Mouse (Mus musculus) WW6 (cell line): Measurements from ENCODE around the gene Cpne7.
"Not testable (repeated sequence)": the region's sequence is repeated elsewhere in the genome, so short reads cannot be mapped to it uniquely, and the experiment has no call there.

ENCODE experiments used
- DNase-seq: peaks from one replicate; pipeline ENCODE4 v3.0.0-alpha.2; 2013; ENCODE audit warnings: low read depth, low spot score

Cpne7 gene

DNA sequence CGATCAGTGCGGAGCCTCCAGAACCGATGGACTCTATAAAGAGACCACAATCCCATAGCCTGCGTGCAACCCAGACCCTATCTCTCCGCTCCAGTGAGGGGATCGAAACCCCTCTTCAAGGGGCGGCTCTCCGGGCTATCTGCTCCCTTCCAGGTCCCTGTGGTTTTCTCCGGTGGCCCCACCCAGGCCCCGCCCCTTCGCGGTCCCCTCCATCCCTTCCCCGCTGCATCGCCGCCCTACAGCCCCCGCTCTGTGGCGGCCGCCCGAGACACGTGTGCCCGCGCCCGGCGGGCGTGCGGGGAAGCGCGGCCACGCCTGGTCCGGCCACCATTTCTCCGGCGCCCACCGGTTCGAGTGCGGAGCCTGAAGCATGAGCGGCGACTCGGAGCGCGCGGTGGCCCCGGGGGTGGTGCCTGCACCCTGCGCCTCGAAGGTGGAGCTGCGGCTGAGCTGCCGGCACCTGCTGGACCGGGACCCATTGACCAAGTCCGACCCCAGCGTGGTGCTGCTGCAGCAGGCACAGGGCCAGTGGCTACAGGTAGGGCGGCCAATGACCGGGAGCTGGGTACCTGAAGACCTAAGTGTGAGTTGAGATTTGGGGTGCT is at the start of gene Cpne7:
Cpne7 (plus strand) TSS at position 248 of the 605 bp plus-strand sequence.
- DNase-seq, result no peak

DNA sequence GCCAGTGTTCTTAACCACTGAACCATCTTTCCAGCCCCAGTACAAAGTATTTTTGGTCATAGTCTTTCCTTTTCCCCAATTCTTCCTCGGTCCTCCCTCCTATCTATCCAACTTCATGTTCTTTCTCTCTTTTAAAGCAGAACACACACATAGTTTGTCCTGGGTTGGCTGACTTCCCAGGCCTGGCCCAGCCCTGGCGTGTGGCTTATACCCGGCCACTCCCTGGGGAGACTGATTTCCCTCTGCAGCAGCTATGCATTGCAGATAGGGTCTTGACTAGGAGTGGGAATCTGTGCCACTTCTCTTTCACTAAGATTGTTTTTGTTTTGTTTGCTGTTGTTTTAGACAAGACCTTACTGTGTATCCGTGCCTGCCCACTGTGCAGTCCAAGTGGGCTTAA is 46.0 kb upstream of the Cpne7 start:
- DNase-seq, result no peak

DNA sequence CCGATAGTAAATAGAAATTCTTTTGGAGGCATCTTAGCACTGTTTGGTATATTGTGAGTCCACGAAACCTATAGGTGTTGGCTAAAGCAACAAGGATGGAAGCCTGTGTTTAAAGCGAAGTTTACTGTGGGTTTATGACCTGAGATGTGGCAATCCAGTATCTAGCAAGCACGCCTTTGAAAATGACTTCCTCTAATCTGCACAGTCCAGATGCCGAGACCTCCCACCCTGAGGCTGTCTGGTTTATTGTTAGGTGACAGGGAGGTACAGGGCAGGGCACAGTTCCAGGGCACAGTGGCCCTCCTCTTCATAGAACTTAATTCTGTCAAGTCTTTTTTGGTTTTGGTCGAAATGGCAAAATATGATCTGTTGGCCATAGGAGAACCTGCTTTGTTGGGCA is 40.0 kb upstream of the Cpne7 start:
- no peak for DNase-seq

DNA sequence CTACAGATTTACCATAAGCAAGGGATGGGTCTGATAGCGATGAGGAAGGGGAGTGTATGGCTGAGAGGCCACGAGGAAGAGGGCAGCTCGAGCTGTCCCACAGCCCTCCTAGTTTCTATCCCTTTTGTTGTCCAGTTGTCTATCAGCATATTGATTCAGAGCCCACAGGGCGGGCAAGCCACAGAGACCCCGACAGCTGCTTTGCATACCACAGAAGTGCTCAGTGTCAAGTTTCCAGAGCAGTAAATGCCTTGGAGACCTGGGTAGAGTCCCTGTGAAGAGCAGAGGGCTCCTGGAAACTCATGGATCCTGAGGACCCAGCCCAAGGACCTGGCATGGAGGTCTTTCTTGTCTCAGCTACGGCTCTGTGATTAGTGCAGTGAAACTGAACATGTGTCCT is 34.2 kb upstream of the Cpne7 start:
- DNase-seq, result no peak

DNA sequence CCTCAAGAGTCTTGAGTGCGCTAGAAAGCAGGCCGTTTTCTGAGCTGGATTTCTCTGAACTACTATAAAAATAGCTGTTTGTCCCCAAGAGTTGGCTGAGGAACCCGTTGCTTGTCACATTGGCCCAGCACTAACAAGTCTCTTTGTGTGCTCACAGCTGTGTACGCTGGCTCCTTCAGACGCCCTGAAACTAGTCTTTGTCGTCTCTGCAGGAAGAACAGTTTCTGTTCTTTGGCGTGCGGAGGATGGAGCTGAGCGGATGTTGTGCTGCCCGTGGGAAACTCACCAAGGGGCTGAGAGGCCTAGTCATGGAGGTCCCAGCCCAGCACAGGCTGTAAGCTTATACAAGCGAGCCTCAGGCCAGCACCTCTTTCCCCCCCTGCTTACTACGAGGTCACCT is 33.6 kb upstream of the Cpne7 start:
- DNase-seq, result no peak

DNA sequence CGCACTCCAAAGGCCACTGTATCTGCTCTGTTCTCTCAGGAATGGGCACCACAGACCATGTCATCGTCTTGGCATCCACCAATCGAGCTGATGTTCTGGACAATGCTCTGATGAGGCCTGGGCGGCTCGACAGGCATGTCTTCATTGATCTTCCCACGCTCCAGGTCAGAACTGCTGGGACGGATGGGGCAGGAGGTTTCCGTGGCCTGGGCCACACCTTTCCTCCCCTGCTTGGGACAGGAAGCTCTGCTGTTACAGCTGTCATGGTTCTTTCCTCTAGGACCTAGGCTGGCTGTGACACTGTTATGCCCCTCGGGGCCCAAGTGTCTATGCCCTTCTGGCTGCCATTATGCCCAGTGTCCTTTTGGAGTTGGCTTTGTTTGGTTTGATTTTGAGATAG is 29.9 kb upstream of the Cpne7 start:
- DNase-seq, result no peak

DNA sequence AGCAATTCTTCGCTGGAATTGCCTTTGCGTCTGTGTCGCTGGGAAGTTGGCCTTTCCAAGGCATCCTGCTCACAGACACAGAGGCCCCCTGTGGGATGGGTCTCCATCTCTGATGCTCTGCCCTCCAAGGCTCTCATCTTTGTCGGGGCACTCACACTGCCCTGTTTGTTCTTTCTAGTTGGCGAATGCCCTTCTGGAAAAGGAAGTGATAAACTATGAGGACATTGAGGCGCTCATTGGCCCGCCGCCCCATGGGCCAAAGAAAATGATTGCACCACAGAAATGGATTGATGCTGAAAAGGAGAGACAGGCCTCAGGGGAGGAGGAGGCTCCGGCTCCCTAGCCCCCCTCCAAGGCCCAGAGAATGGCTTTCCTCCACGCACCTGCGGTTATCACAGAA is 20.0 kb upstream of the Cpne7 start:
- no peak for DNase-seq

DNA sequence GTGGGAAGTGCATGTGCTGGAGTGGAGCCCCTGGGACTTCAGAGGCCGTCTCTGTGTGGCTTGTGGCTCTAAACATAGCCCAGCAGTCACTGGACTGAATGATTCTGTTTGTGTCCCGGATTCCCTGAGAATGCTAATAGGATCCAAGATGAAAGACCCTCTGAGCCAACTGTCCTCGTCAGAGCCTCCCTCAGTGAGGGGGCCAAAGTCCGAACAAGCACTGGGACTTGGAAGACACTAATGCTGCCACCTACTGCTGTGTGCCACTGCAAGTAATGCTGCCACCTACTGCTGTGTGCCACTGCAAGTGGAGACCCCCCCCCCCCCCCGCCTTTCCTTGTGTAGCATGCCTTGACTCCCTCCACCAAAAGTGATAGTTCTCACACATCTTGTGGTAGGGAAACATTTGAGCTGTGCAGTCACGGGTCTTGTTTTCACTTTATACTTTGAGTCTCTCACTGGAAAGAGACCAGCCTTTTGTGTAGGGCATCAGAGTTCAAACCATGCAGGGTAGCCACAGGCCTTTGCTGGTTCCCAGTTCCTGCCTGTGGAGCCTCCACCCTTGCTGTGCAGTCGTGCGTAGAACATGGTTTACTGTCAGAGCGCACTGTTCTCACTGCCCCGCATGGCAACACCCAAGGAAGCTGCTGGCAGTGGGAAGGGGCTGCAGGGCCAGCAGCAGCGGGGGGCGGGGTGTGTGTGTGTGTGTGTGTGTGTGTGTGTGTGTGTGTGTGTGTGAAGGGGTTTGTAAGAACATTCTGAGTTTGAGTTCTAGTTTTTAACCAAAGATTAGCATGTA is 19.2 kb upstream of the Cpne7 start:
- DNase-seq, result no peak

DNA sequence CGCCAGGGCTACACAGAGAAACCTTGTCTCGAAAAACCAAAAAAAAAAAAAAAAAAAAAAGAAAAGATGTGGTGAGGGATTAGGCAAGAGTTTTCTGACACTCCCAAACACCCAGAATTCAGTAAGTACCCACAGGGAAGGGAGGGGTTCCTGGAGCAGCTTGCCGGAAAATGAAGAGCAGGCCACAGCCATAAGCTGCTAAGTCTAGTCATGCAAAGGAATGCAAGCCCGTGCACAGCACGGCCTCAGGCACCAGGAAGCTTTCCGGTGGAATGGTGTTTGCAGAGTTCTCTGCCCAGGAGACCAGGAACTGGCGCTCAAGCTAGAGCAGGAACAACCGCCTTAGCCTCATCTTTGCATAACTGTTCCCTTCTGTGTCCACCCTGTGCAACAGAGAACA is 16.9 kb upstream of the Cpne7 start:
- no peak for DNase-seq

DNA sequence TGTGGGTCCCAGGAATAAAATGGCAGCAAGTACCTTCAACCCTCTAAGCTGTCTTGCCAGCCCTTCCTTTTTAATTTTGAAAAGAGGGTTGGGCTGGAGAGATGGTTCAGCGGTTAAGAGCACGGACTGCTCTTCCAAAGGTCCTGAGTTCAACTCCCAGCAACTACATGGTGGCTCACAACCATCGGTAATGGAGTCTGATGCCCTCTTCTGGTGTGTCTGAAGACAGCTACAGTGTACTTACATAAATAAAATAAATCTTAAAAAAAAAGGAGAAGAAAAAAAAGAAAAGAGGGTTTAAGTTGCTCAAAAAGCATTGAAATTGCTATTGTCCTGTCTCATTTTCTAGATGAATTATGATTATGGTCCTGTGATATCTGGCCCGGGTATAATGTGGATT is 15.9 kb upstream of the Cpne7 start:
- no peak for DNase-seq

DNA sequence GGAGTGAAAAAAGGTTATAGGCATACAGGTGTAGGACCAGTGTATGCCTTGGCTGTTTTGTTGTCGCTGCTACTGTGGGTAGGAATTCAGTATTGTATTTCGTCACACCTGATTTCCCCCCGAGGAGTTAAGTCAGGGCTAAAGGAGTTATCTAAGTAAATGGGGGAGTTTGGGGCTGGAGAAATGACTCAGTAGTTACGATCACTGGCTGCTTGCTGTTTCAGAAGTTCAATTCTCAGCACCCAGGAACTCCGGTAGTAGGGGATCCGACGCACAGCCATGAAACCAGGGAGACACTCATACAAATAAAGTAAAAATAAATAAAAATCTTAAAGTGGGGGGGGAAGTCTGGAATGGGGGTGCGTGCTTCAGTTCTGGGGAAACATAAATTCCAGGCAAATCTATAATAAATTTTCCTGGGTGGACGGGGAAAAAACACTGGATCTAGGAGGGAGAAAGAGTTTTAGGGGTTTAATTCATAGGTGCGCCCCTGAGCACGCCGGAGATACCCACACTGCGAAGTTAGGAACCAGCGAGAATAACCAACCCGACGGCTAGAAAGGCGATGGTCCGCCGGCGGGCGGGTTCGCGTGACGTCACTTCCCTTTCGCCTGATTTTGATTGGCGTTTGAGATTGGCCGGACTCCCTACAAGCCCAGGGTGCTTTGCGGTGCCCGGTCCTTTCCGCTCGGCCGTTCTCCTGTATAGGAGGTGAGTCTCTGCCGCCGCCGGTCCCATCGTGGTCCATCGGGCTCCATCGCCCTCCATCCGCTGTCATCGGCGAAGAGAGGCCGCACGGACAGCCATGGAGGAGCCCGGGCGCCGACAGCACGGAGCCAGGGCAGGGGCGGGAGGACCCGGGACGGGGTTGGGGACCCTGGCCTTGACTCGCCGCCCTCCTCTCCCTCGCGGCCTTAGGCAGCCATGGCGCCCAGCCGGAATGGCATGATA is 15.2 kb upstream of the Cpne7 start, which contains the start of gene Rpl13:
Rpl13 (plus strand) TSS at position 616 of the 951 bp plus-strand sequence.
- DNase-seq, result peak; percentile 91

DNA sequence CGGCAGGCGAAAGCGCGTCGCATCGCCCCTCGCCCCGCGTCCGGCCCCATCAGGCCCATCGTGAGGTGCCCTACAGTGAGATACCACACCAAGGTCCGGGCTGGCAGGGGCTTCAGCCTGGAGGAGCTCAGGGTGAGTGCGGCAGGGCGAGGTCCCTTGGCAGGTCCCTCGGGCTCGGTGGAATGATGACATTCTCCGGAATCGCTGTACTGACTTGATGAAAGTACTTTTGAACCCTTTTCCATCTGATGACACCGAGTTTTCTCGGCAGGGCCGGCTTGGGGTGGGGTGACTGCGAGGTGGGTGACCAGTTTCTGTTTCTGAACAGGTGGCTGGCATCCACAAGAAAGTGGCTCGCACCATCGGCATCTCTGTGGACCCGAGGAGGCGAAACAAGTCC is 14.3 kb upstream of the Cpne7 start:
- DNase-seq, result not testable (repeated sequence)

DNA sequence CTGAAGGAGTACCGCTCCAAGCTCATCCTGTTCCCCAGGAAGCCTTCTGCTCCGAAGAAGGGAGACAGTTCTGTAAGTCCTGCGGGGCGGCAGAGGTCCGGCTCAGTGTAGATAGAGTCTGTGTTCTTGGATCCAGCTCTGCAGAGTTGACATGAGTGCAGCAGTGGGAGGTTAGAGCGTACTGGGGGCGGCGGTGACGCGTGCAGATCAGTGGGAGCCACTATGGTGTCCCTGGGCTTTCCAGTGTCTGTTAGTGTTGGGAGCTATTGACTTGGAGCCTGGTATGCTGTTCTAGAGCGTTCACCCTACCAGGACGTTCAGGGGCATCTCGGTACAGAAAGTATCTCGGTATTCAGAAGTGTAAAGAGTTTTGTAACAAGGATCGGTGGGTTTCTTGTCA is 13.9 kb upstream of the Cpne7 start:
- no peak for DNase-seq

DNA sequence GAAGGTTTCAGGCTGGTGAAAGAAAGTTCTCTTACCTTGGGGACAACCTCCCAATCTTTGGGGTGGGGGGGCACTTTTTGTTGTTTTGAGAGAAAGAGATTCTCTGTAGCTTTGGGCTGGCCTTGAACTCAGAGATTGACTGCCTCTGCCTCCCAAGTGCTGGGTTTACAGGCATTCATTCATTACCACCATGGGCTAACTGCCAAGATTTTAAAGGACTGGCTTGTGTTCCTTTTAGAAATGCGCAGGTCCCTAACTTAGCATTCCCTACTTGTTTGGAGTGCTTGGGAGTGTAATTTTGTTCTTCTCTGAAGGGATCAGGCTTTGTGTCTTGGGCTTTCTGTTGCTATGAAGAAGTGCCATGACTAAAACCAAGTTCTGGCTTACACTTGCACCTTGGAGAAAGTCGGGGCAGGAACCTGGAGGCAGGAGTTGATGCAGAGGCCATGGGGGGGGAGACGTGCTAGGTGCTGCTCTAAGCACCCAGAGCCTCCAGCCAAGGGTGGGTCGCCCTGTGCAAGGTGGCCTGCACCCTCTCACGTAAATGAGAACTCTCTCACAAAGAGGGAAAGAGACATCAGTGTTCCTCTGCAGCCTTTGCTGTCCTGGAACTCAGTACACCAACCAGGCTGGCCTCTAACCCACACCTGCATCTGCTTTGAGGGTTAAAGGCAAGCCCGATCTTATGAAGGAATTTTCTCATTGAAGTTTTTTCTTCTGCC is 13.0 kb upstream of the Cpne7 start:
- no peak for DNase-seq

DNA sequence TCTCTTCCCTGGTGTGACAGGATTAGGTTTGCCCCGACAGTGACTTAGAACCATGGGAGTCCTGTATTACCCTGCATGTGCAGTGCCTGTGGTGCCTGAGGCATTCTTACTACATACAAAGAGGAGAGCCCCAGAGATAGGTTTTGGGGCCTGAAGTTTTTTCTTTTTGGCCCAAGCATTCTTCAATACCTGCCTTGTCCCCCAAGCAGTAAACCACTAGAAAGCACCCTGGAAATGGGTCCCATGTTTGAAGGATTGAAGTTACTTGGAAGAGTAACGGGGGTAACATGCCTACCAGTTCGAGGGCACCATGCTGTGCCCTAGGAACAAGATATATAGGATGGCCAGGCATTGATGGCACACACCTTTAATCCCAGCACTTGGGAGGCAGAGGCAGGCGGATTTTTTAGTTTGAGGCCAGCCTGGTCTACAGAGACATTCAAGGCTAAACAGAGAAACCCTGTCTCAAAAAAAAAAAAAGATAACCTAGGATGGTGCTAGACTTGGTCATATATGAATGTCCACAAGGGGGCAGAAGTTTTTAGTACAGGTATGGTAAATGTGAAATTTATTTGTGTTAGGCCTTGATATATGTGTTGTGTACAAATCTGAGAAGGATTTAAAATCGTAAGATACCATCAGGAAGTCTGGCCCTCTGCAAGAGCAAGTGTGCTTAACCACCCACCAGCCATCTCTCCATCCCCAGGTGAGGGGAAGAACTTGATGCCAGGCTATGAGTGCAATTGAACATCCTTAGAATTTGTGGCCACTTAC is 11.4 kb upstream of the Cpne7 start:
- peak; percentile 65 for DNase-seq

DNA sequence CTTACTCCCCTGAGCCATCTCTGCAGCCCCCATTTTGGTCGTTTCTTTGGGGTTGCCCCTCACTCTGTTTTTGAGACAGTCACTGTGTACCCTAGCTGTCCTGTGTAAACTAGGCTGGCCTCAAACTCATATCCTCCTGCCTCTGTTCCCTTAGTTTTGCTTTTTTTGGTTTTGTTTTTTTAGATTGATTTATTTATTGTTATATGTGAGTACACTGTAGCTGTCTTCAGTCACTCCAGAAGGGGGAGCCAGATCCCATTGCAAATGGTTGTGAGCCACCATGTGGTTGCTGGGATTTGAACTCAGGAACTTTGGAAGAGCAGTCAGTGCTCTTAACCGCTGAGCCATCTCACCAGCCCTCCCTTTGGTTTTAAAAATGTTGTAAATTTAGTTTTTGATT is 10.6 kb upstream of the Cpne7 start:
- no peak for DNase-seq

DNA sequence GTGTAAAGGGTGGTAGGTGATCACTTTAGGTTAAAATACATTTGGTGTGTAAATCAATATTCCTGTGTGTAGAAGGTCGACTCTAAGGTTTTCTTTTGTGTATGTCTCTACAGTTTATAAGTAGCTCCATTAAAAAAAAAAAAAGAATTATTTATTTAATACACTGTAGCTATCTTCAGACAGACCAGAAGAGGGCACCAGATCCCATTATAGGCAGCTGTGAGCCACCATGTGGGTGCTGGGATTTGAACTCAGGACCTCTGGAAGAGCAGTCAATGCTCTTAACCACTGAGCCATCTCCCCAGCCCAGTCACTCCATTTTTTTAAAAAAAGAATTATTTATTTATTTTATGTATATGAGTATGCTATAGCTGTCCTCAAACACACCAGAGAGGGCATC is 9.2 kb upstream of the Cpne7 start:
- no peak for DNase-seq

DNA sequence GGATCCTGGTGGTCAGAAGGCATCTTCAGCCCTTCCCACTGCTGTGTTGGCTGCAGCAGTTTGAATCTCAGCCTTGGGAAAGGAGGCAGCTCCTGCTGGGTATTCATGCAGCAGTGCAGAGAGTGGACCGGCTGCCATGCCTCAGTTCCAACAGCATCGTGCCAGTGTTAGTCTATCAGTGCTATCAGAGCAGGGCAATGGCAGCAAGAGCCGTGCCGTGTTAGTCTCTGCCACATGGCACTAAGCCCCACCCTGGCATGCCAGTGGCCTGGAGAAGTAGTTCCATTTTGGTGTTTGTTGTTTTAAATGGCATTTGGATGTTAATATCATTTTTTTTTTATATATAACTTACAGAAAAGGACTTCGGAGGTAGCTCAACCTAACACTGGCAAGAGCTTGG is 8.2 kb upstream of the Cpne7 start:
- no peak for DNase-seq

DNA sequence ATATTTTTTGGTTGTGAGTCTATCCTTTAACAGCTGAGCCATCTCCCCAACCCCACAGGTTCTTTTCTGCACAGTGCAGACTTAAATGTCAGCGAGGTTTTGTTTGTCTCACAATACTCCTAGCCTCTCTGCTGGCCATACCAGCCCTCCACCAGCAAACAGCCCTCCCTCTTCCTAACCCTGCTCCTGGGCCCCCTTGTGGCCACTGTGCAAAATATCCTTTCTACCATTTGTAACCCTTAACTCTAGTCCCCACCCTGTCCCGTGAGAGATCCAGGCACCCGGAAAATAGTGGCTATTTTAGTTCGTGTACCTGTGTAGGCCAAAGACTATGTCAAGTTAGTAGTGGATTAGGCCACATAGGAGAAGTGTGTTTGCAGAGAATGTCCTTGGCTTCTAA is 6.5 kb upstream of the Cpne7 start:
- DNase-seq, result peak; percentile 70

DNA sequence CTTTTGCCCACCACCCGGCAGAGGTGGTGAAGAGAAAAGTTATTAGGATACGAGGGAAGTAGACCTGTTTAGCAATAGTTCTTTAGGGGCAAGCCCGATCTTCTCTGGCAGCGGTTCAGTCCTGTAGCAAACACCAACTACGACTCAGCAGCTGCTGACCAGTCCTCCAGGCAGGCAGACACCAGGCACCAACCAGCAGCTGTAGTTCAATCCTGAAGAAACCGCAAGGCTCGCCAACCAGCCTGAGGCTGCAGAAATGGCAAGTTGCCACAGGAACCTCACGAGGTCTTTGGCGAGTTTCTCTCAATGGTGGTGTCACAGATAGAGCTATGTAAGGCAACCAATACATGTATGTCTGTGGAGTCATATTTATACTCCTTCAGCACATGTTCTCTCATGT is 4.3 kb upstream of the Cpne7 start:
- DNase-seq, result no peak

DNA sequence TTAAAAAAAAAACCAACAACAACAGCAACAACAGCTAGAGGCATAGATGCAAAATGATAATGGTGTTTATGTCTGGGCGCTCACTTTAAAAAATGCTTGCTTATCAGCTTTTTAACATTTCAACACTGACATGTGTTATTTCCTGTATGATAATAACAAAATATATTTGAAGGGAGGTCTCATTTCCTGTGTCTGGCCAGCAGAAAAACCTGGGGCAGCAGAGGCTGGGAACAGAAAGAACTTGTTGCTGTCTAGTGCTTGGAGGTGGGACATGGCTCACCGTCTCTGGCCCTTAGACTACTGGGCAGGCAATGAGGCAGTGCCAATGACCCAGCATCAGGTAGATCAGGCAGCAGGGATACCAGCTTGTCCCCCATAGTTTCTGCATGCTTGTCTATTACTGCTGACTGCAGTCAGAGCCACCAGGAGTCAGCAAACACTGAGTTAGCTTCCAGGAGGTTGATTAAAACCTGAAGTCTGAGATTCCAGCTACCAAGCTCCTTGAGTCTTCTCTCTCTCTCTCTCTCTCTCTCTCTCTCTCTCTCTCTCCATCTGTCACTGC is 3.2 kb upstream of the Cpne7 start:
- DNase-seq, result no peak
